Mouse (Mus musculus): Measurements from ENCODE around the gene Shoc2.
"Not testable (repeated sequence)": the region's sequence is repeated elsewhere in the genome, so short reads cannot be mapped to it uniquely, and the experiment has no call there.

Shoc2 gene

DNA sequence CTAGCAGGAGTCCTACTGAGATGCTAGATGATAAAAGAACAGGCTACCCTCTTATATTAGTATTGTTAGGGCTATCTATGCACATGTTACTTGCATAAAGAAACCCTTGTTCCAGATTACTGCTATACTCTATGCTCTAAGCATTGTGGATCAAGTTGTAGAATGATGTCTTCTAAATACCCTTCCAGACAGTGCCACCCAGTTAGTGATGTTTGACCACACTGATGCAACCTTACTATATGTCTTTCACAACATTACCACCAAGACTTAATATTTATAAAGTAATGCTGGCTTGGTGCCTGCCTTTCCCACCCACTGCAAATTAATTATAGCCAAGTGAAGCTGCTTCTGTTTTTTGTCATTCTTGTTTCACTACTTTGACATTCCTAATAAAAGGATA lies 11.1 kb upstream of the Shoc2 start:
- no peak for DNase-seq

DNA sequence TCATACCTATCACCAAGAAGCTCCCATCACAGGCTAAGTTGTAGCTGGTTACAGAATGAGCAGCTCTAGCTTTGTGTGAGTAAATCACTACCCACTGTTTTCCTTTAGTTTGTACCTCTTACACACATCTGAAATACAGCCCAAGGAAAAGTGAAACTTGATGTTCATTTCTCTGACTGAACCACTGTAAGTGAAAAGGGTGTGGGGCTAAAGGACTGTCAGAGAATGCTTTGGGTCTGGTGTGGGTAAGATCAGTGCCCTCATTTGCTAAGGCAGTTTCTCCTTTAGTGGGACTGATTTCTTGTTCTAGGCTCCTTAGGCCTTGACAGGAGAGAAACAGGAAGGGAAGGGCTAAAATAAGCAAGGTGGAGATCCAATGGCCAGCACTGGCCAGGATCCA lies 10.1 kb upstream of the Shoc2 start:
- DNase-seq = no peak

DNA sequence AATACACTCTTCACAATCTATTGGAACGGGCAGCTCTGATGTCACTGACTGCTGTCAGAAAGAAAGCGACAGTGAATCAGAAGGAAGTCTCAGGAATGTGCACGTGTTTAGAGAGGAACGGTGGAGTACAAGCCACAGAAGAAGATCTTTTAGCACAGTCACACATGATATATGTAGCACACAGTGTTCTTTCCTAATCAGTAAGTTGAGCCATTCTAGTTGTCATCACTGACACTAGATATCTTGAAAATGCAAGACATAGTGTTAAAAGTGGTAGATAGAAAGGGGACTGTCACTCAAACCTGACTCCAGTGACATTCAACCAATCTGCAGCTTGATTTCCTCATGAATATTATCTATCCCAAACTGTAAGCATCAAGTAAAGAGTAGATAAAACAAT lies 4.6 kb upstream of the Shoc2 start:
- DNase-seq = no peak

DNA sequence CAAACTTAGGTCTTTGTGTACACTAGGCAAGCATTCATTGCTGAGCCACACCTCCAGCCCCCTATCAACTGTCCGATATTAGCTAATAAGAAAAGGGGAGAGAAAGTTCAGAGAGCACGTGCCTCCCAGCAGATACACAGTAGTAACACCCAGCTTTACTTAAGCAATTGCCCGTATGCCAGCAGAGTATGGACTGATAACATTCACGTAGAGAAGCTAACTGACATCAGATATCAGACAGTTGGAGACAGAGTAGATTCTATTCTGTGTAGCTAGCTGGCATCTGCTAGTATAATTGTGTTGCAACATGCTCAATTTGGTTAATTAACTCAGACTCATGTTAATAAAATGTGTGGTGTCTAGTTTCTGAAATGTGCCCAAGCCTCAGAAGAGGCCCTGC lies 3.0 kb upstream of the Shoc2 start:
- no peak for DNase-seq

DNA sequence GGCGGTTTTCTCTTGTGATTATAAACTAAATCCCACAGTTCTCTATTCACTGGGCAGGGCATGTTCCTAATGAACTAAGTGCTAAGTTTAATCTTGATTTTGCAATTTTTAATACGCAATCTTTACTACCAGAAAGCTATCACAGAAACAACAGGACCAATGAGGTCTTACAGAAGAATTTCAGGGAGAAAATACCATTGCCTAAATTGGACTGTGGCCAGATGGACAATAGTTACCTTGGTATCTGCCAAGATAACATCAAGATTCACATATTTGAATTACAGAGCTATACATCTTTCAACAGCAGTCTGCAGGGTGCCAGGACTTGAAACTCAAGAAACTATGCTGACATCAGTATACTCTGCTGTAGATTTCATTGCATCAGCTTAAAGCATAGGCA lies 1.8 kb upstream of the Shoc2 start:
- no peak for DNase-seq

DNA sequence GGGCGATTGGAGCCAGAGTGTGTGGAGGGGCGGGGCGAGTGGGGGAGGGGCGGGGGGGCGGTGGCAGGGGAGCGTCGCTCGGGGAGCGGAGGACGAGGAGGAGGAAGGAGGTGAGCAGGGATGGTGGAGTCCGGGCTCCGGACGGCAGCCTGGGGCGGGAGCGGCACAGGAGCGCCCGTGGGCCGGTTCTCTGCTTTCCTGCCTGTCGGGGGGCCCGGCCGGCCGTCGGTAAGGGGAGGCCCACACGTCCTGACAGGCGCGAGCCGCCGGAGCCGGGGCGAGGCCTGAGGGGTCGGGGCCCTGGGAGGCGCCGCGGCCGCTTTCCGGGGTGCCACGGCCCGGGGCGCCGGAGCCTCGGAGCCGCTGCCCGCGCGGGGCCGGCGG lies 672 bp downstream of the Shoc2 start:
- no peak for DNase-seq

DNA sequence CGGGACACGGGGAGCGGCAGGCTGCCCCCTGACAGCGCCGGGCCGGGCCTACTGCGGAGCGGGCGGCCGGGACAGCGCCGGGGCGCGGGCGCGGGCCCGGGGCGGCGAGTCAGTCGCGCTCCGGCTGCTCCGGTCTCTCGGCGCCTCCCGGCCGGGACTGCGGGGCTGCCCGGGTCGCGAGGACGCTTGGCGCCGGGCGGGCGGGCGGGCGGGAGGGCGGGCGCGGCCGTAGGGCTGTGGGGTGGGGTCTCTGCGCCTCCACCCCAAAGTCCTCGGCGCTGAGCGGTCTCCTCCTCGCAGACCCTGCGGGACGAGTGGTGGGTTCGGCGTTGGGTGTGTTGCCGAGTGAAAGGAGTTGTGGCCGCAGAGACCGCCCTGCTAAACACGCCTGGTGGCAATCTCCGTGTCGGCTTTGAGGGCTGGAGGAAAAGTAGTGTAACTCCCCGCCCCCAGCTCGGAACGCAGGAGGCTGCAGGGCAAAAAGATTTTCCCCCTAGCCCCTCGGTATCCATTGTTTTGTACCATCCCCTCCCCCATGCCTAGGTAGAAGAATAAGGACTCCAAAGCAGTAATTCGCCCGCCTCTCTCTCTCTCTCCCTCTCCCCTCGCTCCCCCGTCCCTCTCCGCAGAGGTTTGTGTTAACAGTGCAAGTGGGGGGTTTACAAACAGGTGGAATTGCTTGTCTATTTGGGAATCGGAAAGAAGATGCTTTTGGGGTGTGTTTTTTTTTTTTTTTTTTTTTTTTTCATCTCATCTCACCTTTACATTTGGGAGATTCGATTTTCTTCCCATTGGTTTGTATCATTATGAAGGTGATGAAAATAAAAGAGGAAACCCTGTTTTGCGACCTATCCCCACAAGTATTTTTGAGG lies 1.3 kb downstream of the Shoc2 start:
- peak; percentile 36 to 40 for DNase-seq

DNA sequence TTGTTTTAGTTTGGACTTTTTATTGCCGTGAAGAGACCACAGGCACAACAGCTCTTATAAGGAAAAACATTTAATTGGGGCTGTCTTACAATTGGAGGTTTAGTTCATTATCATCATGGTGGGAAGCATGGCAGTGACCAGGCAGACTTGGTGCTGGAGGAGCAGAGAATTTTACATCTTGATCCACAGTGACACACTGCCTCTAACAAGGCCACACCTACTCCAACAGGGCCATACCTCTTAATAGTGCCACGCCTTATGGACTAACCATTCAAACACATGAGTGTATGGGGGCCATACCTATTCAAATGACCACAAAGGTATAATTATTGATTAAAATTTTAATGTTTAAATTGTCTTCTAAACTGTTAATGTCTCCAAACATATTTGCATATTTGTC lies 13.4 kb downstream of the Shoc2 start:
- DNase-seq = no peak

DNA sequence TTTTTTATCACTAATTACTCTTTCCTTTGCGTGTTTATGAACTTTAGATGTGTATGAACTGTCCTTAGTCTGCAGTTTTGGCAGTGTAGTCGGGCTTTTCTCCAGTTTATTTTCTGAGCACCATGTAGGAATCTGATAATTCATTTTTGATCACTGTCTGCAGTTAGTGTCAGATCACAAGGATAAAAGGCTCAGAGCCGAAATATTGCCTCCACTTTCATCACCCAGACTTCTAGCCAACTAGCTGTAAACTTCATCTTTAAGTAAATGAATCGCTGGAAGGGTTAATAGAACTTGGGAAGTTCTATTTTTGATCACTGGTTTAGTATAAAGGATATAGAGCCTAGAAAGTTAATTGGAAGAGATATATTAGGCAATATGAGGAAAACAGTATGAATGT lies 18.4 kb downstream of the Shoc2 start:
- no peak for DNase-seq

DNA sequence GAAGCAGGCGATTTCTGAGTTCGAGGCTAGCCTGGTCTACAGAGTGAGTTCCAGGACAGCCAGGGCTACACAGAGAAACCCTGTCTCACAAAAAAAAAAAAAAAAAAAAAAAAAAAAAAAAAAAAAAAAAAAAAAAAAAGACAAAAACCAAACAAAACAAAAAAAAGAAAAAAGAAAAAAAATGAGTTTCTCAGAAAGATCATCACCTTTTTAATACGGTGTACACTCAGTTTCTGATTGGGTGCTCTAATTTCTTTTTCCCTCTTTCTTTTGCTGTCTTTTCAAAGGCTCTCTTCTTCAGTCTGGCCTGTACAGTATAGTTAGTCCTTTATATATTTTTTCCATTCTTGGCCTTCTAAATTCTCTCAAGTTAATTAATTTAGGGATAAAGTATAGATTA lies 20.2 kb downstream of the Shoc2 start:
- not testable (repeated sequence) for DNase-seq

DNA sequence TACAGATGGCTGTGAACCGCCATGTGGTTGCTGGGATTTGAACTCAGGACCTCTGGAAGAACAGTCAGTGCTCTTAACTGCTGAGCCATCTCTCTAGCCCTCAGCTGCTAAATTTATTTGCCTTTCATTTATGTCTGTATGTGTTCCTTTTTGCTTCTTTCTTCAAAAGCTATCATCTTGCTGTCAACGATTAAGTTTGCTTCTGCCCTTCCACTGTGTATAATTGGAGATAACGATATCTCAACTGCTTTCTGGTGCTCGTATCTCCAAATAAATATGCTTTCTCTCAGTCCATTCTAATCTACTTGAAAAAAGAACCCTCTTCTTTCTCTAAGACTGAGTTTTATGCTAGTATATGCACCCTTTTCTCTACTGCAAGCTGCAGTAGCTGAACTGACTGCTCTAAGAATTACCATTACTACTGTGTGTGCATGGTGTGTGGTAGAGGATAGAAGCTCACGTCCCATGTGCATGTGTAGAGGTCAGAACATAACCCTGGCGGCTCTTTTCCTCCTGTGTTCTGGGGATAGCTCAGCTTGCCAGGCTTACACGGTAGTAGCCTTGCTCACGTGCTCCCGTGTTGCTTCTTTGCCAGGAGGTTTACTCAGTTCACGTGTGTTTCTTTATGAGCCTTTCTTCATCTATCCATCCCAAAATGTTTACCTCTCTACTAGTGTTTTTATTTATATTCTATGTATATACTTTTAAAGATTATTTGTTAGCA lies 21.0 kb downstream of the Shoc2 start:
- DNase-seq = no peak

DNA sequence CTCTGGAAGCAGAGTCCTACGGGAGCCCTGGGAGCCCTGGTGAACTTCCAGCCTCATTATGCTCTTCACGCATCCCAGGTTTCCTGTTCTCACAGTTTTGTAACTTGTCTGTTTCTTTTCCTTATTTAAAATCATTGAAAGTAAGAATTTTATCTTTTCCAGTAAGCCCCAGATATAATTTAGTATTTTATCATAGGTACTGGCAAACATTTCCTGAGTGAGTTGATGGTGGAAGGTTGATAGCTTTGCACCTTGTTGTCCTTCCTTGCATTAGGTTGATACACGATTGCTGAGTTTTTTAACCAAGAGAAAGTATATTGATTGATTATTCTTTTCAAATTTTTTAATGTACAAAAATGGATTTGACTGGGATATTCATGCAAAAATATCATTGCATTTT lies 25.1 kb downstream of the Shoc2 start:
- DNase-seq = no peak

DNA sequence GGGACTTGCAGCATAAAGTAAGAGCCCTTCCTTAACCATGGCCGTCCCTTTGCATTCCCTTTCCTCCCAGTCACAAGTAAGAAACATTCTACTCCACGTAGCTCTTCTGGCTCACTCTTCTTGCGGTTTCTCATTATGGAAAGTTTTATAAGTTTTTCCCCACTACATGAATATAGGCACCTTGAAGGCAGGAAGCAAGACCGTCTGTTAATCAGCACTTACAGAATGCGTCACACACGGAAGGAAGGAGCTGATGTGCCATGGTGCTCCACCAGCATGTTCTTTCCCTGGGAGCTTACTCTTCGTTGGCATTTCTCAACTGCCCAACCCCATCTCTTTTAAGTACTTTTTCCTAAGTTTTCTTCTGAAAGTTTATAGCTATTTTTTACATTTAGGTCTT lies 27.8 kb downstream of the Shoc2 start:
- no peak for DNase-seq

DNA sequence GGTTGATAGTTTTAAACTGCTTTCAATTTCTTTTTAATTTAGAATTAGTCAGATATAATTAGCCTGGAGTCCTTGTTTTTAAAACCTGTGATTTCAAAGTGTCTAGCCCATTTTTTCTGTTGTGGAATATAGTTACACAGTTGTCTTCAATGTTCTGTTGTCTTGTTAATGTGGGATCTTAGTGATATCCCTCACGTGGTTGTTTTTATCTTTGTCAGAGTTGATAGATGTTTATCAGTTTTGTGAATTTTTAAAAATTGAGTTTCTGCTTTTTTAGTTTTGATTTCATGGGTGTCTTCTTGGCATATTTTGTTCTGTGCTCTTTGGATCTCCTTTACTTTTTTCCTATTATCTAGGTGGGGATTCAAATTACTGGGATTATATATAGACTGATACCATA lies 29.6 kb downstream of the Shoc2 start:
- DNase-seq = no peak

DNA sequence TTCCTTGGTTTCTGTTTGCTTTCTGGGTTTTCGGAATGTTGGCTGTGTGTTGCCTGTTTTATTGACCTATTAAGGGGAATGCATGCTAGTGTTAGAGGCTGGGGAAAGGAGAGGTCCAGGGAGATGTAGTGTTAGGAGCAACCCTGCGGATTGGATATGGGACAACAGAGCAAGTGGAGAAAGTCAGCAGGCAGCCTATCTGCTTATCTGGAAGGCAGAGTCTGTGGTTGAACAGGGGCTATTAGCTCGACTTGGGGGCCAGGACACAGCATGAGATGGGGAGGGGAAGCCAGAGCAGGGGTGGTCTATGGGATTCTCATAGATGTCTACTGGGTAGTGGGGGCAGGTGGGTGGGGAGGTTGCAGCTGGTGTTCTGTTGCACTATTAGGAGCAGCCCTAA lies 37.9 kb downstream of the Shoc2 start:
- no peak for DNase-seq

DNA sequence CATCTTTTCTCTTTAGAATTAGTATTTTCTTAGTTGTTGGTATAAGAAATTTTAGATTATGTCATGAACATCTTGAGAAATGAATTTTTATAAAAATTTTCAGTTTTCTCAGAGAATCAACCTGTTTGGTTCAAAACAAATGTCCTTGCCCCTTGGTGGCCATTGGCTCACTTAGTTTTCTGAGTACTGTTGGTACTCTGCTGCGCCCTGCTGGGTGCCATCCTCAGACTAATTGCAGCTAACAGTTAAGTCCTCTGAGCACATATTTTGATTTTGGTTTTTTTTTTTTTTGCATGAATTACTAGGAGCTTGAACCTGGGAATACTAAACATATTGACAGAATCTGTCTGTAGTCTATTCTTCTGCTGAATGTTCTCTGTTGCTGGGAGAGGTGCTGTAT lies 39.2 kb downstream of the Shoc2 start:
- no peak for DNase-seq

DNA sequence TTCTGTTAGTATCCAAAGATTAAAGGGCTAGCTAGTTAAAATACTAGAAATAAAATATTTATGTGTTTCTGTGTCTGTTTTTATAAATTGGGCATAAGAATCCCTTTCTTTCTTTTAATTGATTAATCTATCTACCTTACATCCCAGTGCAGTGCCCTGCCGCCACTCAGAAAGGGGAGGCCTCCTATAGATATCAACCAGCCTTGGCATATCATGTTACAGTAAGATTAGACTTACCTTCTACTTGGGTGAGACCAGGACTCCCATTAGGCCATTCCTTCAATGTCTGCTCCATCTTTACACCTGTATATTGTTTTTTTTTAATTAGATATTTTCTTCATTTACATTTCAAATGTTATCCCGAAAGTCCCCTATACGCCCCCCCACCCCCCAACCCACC lies 40.5 kb downstream of the Shoc2 start:
- no peak for DNase-seq

DNA sequence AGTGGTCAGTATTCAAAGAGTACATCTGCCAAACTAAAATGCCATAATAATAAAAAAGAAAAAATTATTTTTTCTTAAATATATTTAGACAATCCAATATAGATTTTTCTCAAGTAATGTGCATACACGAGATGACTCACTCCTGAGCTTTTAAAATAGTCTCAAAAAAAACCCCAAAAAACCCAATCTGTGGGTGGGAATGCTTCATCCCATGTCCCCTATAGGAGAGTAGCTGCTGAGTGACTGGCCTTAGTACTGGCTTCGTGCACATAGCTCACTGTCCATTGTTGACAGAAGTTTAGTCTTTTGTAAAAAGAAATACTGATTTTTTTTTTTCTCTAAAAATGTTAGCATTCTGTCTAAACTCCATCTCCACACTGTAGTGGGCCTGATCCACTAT lies 46.4 kb downstream of the Shoc2 start:
- DNase-seq = no peak

DNA sequence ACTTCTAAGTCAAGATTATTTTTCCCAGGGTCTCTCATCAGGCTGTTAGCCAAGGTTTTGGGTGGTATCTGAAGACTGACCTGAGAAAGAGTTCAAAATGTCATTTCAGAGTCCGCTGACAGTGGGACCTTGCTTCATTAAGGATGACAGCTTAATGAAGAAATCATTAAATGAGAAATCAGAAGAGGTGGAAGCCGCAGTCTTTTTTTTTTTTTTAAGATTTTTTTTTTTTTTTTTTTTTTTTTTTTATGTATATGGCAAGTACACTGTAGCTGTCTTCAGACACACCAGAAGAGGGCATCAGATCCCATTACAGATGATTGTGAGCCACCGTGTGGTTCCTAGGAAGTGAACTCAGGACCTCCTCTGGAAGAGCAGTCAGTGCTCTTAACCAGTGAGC lies 49.8 kb downstream of the Shoc2 start:
- DNase-seq = no peak

DNA sequence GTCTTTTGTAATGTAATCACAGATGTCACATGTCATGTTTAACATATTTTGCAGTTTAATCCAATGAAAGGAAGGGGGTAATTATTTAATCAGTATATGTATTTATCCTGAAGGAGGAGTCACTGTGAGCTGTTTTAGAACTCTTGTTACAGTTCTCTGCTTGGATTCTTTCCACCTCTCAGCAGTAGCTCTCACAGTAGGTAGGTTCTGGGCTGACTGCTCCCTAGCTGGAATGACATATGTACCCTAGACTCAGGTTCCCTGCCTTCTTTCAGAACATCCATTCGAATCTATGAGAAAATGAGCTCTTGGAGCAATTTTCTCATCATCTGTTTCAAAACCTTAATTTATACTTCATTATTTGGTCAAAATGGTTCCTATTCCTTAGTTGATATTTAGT lies 50.2 kb downstream of the Shoc2 start:
- no peak for DNase-seq

DNA sequence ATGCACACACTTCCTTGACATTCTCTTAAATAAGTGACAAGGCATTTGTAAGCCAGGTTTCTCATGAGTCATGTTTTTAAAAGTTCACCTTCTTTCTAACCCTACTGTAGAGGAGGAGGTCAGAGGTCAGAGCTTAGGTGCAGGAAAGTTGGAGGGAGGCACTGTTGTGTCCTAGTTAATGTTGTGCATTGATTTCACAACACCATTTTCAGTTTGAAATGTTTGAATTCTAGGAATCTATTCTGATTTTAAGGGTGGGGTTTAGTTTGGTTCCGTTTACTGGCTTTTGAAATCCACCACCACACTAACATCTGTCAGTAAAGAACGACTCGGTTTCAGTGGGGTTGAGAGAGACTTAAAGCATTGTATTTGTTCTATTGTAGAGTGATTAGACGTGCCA lies 66.9 kb downstream of the Shoc2 start:
- no peak for DNase-seq

DNA sequence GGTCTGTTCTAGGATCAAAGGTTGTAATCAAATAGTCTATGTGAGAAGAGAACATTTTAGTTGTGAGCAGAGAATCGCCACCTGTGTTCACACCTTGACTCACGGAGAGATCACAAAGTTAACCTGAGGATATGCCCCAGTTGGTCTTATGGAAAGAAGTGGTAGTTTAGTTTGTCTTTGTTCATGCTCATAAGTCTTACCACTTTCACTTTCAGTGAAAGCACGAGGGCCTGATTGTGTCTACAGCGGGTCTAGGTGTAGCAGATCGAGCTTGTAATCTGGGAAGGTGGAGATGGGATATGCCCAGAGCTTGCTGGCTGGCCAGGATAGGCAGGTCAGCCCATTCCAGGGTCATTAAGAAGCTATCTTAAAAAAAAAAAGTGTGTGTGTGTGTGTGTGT lies 70.9 kb downstream of the Shoc2 start:
- DNase-seq = no peak

DNA sequence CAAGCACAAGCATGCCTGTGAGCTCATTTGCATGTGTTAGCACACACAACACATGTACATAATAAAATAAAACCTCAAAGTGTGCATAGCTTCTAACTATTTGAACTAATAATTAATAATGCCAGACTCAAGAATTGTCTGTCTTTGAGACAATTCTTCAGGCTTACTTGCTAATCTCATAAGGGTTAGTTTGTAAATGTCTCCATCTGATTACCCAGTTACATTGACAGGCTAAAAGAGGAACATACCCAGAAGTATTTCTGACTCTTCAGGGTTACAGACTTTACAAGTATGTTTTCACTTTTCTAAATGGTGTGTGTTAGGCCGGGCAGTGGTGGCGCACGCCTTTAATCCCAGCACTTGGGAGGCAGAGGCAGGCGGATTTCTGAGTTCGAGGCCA lies 71.4 kb downstream of the Shoc2 start:
- DNase-seq = no peak

DNA sequence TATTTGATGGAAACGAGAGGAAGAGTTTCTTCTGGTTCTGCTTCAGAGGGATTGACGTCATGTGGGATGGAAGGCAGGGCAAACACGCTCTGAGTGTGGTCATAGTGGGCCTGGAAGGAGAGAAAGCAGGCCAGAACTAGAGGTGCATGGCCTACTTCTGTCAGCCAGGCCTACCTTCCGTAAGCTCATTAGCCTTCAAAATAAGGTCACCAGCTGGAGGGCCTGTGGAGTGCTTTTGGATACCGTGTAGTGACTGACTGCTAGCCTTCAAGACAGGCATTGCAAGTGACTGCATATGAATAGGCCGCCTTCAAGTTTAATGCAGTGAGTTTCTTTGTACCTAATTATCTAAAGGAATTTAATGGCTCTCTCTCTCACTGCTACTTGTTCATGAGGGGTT lies 91.0 kb downstream of the Shoc2 start:
- DNase-seq = peak; percentile 38 to 45

DNA sequence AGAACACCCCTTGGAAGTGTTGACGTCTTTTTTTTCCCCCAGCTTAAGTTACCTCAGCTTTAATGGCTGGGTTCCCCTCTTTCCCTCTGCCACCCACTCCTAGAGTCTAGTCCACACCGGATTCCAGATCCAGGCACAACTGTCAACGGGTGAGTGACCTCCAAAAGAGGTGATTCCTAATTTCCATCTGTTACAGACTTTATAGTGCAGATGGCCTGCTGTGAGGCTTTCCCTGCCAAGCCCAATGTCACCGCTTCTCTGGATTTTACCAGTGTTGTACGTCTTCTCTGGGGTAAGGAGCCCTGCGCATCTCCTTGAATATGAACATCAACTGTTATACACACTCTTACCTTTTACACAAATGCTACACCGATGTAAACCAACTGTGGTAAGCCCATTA lies 95.3 kb downstream of the Shoc2 start:
- no peak for DNase-seq
